In the genomic region with DNA sequence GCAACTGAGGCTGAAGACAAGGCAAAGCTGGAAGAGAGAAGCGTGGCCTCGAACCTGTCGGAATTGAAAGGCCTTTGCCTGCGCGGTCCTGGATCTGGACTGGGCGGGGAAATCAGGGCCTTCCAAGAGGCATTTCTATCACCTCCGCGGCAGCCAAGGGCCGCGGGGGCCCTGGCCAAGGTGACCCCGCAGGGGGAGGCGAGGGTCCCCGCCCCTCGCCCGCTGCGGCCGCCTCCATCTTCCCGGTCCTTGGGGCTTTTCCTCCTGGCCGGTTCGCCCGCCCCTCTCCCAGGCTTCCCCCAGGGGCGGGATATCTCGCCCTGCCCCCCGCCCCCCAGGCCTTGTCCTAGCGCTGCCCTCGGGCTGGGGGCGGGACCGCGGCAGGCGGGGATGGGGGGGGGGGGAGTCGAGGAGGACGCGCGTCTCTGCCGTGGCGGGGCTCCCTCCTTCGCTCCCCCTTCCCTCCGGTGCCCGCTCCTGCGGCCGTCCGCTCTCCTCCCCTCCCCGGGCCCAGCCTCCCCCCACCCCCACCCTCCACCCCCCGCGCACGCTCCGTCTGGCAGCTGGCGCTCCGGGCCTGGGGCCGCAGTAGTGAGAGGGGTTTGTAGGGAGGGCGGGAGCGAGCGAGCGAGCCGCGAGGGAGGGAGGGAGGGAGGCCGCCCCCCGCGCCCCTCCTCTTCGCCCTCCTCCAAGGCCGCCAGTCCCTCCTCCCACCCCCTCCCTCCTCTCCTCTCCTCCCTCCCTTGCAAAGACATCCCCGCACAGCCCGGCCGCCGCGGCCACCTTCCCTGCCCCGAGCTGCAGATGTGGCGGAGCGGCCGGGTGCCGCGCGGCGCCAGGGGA, we compare ENCODE assay signal across 8 mouse cellular contexts. TPM values are rescaled to one million over a fixed set of nuclear protein-coding genes. Genes with fewer than 3 reads are reported as not detected.
A peak's percentile ranks its signal among the peaks of the same experiment; 100 is the strongest.
DNase-seq lines count a peak whose midpoint lies in the region; ATAC-seq and TF ChIP-seq lines count a peak whose summit lies in the region.

A gene (plus strand): TSS at position 743 of the 843 bp plus-strand sequence.

- no peak for DNase-seq in thymus, adult 2 months
- DNase-seq in thymus, adult 18-20 months: no peak
- DNase-seq in cerebellum, postnatal 10 days: peak; percentile 82 to 88
- DNase-seq in gonadal fat pad, adult 2 months (ENCODE audit: low read depth): no peak
- DNase-seq in kidney, adult 11 months: peak; percentile 87
- no peak for DNase-seq in liver, embryonic 13.5 days
- DNase-seq in yolk sac, embryonic 10.5 days (ENCODE audit: low spot score): peak; percentile 97

- no peaks in the 10 kb centered on the region for H3K36me3 ChIP-seq in thymus, adult 2 months (ENCODE audit: control insufficient read depth, insufficient read depth, low read length)
- H3K36me3 ChIP-seq in liver, embryonic 13.5 days: no peaks in the 10 kb centered on the region
- H3K36me3 ChIP-seq in neural tube, embryonic 12.5 days: 0 out of 2 replicates have a peak, but pooled peaks cover 6% of the 10 kb centered on the region

- no peaks in the 10 kb centered on the region; the same call in 1 of the 2 replicates for H3K27me3 ChIP-seq in thymus, adult 2 months (ENCODE audit: control insufficient read depth, insufficient read depth, low read length)
- H3K27me3 ChIP-seq in liver, embryonic 13.5 days: peaks cover 64% of the 10 kb centered on the region
- H3K27me3 ChIP-seq in neural tube, embryonic 12.5 days (replicated peaks): no peaks in the 10 kb centered on the region

- peaks cover 19% of the 10 kb centered on the region for H3K4me1 ChIP-seq in thymus, adult 2 months (replicated peaks; ENCODE audit: control insufficient read depth, insufficient read depth, low read length)
- peaks cover 44% of the 10 kb centered on the region for H3K4me1 ChIP-seq in liver, embryonic 13.5 days (replicated peaks)
- H3K4me1 ChIP-seq in neural tube, embryonic 12.5 days: peaks cover 56% of the 10 kb centered on the region

- H3K9ac ChIP-seq in liver, embryonic 13.5 days: peak within 1 kb of the TSS; percentile 69
- H3K9ac ChIP-seq in neural tube, embryonic 12.5 days: peak within 1 kb of the TSS; percentile 97

- TF ChIP-seq POLR2A in thymus, adult 2 months (IDR thresholded peaks at IDR 0.05; ENCODE audit: control insufficient read depth, extremely low read depth, insufficient read depth, low read length, poor library complexity): no peak

- H3K9me3 ChIP-seq in liver, embryonic 13.5 days (replicated peaks): no peaks in the 10 kb centered on the region
- no peaks in the 10 kb centered on the region for H3K9me3 ChIP-seq in neural tube, embryonic 12.5 days

- H3K4me2 ChIP-seq in liver, embryonic 13.5 days: peak within 1 kb of the TSS; percentile 70
- peak within 1 kb of the TSS; percentile 98 for H3K4me2 ChIP-seq in neural tube, embryonic 12.5 days (replicated peaks)

- no peak within 1 kb of the TSS for H3K27ac ChIP-seq in thymus, adult 2 months (ENCODE audit: control insufficient read depth, insufficient read depth, low read length)
- H3K27ac ChIP-seq in liver, embryonic 13.5 days: peak within 1 kb of the TSS; percentile 68
- H3K27ac ChIP-seq in neural tube, embryonic 12.5 days: peak within 1 kb of the TSS; percentile 94

- 4% methylated on average over 54 of the region's 74 CpGs for WGBS in thymus, adult 2 months
- 1% methylated on average over 50 of the region's 74 CpGs for WGBS in liver, embryonic 13.5 days (ENCODE audit: insufficient replicate concordance)
- 0% methylated on average over 33 of the region's 74 CpGs for WGBS in neural tube, embryonic 12.5 days

- peak within 1 kb of the TSS; percentile 51 for H3K4me3 ChIP-seq in thymus, adult 2 months (ENCODE audit: control insufficient read depth, insufficient read depth, low read length)
- H3K4me3 ChIP-seq in liver, embryonic 13.5 days (replicated peaks): peak within 1 kb of the TSS; percentile 63
- H3K4me3 ChIP-seq in neural tube, embryonic 12.5 days: peak within 1 kb of the TSS; percentile 89

- no peak for TF ChIP-seq CTCF in thymus, adult 2 months (IDR thresholded peaks at IDR 0.05; ENCODE audit: borderline replicate concordance, control insufficient read depth, extremely low read depth, insufficient read depth, low read length, poor library complexity)

- peak; percentile 65 for ATAC-seq in liver, embryonic 13.5 days (ENCODE audit: low read depth)
- ATAC-seq in neural tube, embryonic 12.5 days (ENCODE audit: low FRiP score, low read depth): peak; percentile 84

RNA-seq across cellular contexts. Expression of the gene that starts here (rescaled TPM):
- 11.8 and 14.3 TPM in 2 replicates for polyA plus RNA-seq in thymus, adult 2 months (2012; rRNA removed)
- polyA plus RNA-seq in gonadal fat pad, adult 2 months (2012; rRNA removed): 20.4 and 22.2 TPM in 2 replicates
- 2.4 and 2.8 TPM in 2 replicates for polyA plus RNA-seq in liver, embryonic 13.5 days (2015; fragmentation: Nextera tagmentation; extraction: Ambion mirVana)
- 36.5 and 36.7 TPM in 2 replicates for polyA plus RNA-seq in neural tube, embryonic 12.5 days (2016; fragmentation: Nextera tagmentation; extraction: Ambion mirVana)

Comparison
In these comparisons a context has a peak if more than half of its experiments do, and no peak if none do; other contexts are left out.
1. DNase-seq: peak in cerebellum, postnatal 10 days (2 of 2), kidney, adult 11 months (single experiment) and yolk sac, embryonic 10.5 days (single experiment); none in thymus, adult 2 months (single experiment), thymus, adult 18-20 months (0 of 2), gonadal fat pad, adult 2 months (single experiment) and liver, embryonic 13.5 days (single experiment).
2. Peak in every context shown above with its lines, with median percentiles within 50 percentile points of each other: H3K4me3 ChIP-seq.